Mouse (Mus musculus): ENCODE data around the gene Prrt1. TPM values are rescaled to one million over a fixed set of nuclear protein-coding genes. Genes with fewer than 3 reads are reported as not detected.

Gene Prrt1
- total RNA-seq, 1 experiment from 2014 or later: not detected

DNA sequence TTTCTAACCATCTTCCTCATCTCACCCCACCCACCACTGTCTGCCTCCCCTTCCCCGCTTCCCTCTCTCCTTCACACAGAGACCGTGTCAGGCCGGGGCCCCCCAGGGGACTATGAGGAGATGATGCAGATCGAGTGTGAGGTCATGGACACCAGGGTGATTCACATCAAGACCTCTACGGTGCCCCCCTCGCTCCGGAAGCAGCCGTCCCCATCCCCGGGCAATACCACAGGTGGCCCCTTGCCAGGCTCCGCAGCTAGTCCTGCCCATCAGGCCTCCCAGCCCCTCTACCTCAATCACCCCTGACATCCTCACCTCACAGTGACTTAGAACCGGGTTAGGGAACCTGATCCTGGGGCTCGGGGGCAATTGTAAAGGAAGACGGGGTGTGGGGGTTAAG lies 25.1 kb downstream of the Prrt1 start:
- no peak for ATAC-seq (replicated peaks in 1 of 2; ENCODE audit: insufficient read depth in 1 of 2, low FRiP score in 2 of 2, low TSS enrichment in 1 of 2, low read depth in 1 of 2, poor library complexity in 2 of 2, severe bottlenecking in 2 of 2)

- ATAC-seq (replicated peaks in 1 of 2; ENCODE audit: insufficient read depth in 1 of 2, low FRiP score in 2 of 2, low TSS enrichment in 1 of 2, low read depth in 1 of 2, poor library complexity in 2 of 2, severe bottlenecking in 2 of 2): no peak
Observed at GRCm38 (mm10) chr17:34655160-34655559, 25.8 kb downstream of the Prrt1 start.

DNA sequence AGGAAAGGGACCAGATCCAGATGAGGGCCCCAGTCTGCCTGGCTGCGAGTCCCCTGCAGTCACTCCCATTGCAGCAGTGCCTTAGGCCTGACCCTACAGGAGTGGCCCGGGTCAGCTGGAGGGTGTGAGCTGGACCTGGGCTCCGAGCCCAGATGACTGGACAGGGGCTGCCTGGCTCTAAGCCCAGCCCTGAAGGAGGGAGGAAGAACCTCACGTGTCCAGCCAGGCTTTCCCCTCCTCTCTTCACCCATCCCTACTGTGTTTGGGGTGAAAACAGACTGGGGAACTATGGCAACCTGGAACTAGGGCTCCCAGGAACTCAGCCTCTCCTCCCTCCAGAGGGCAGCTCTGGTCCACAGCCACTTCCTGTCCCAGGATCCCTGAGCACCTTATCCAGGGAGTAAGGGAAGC lies 26.3 kb downstream of the Prrt1 start:
- ATAC-seq (replicated peaks in 1 of 2; ENCODE audit: insufficient read depth in 1 of 2, low FRiP score in 2 of 2, low TSS enrichment in 1 of 2, low read depth in 1 of 2, poor library complexity in 2 of 2, severe bottlenecking in 2 of 2): no peak

- ATAC-seq (replicated peaks in 1 of 2; ENCODE audit: insufficient read depth in 1 of 2, low FRiP score in 2 of 2, low TSS enrichment in 1 of 2, low read depth in 1 of 2, poor library complexity in 2 of 2, severe bottlenecking in 2 of 2): no peak
Observed at GRCm38 (mm10) chr17:34656666-34657065, 27.3 kb downstream of the Prrt1 start.

DNA sequence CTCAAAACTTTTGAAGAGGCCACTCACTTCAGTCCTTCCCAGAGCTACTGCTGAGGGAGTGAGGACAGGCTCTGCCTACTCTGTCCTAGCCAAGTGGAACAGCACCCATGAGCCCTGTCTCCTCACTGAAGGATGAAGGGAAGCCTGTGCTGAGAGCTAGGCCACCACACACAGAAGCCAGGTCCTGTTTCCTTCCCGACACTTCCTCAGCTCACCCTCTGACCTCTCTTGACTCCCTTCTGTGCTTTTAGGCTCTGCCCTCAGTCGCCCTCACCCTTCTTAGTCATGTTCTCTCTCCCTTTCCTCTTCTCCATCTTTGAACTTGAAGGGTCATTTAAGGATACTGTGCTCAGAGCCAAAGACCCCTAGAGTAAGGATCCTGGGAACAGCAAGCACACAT lies 27.9 kb downstream of the Prrt1 start:
- no peak for ATAC-seq (replicated peaks in 1 of 2; ENCODE audit: insufficient read depth in 1 of 2, low FRiP score in 2 of 2, low TSS enrichment in 1 of 2, low read depth in 1 of 2, poor library complexity in 2 of 2, severe bottlenecking in 2 of 2)

DNA sequence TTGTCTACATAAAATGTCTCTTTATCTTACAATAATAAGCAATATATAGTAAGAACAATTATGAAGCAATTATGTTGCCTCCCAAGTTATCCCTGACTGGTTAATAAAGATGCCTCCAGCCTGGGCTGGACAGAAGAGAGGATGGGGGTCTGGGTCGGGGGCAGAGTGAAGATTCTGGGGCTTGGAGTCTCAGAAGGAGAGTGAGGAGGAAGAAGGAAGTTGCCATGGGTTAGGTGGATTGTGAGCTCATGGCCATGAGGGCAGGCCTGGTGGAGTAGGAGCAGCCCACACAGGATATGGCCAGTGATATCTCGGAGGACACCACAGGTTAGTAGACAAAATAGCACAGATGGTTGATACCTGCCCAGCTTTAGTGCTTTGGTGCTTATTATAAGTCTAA lies 28.8 kb downstream of the Prrt1 start:
- ATAC-seq (replicated peaks in 1 of 2; ENCODE audit: insufficient read depth in 1 of 2, low FRiP score in 2 of 2, low TSS enrichment in 1 of 2, low read depth in 1 of 2, poor library complexity in 2 of 2, severe bottlenecking in 2 of 2): no peak

DNA sequence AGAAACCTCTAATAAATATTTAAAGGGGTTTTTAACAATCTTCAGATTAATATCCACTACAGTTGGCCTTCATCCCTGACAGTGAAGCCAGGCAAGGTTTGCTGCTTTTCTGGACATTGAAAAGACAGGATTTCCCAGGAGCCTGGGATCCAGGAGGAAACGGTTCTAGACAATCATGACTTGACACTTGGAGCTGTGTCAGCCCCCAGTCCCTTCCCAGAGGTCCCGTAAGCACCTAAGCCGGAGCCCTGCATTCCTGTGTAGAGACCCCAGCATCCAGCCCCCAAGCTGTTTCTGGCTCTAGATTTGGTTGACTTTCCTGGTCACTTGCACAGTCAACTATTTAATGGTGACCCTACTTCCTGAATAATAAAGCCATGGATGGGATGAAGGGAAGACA lies 29.3 kb downstream of the Prrt1 start:
- no peak for ATAC-seq (replicated peaks in 1 of 2; ENCODE audit: insufficient read depth in 1 of 2, low FRiP score in 2 of 2, low TSS enrichment in 1 of 2, low read depth in 1 of 2, poor library complexity in 2 of 2, severe bottlenecking in 2 of 2)

- ATAC-seq (replicated peaks in 1 of 2; ENCODE audit: insufficient read depth in 1 of 2, low FRiP score in 2 of 2, low TSS enrichment in 1 of 2, low read depth in 1 of 2, poor library complexity in 2 of 2, severe bottlenecking in 2 of 2): no peak
Observed at GRCm38 (mm10) chr17:34659181-34659896, 30.0 kb downstream of the Prrt1 start.

GRCm38 (mm10) chr17:34659897-34660214 lies 30.5 kb downstream of the Prrt1 start:
- ATAC-seq (replicated peaks in 1 of 2; ENCODE audit: insufficient read depth in 1 of 2, low FRiP score in 2 of 2, low TSS enrichment in 1 of 2, low read depth in 1 of 2, poor library complexity in 2 of 2, severe bottlenecking in 2 of 2): no peak

- no peak for ATAC-seq (replicated peaks in 1 of 2; ENCODE audit: insufficient read depth in 1 of 2, low FRiP score in 2 of 2, low TSS enrichment in 1 of 2, low read depth in 1 of 2, poor library complexity in 2 of 2, severe bottlenecking in 2 of 2)
Observed at GRCm38 (mm10) chr17:34660259-34660820, 31.0 kb downstream of the Prrt1 start.

- ATAC-seq (replicated peaks in 1 of 2; ENCODE audit: insufficient read depth in 1 of 2, low FRiP score in 2 of 2, low TSS enrichment in 1 of 2, low read depth in 1 of 2, poor library complexity in 2 of 2, severe bottlenecking in 2 of 2): no peak
Observed at GRCm38 (mm10) chr17:34661121-34661591, 31.8 kb downstream of the Prrt1 start.

DNA sequence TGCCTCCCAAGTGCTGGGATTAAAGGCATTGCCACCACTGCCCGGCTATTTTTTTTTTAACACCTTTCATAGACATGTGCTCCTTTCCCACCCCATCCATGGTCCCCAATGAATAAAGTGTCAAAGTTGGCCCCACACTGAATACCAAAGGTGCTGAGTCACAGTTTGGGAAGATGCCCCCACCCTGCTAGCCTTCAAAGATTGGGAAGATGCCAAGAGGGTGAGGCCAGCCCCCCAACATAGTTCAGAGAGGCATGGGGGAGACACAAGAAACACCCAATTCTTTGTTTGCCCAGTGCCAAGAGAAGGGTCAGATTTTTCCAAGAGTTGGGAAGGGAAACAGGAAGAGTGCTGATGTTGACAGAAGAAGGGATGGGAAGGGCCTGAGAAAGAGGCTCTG lies 33.1 kb downstream of the Prrt1 start:
- ATAC-seq (replicated peaks in 1 of 2; ENCODE audit: insufficient read depth in 1 of 2, low FRiP score in 2 of 2, low TSS enrichment in 1 of 2, low read depth in 1 of 2, poor library complexity in 2 of 2, severe bottlenecking in 2 of 2): no peak

- no peak for ATAC-seq (replicated peaks in 1 of 2; ENCODE audit: insufficient read depth in 1 of 2, low FRiP score in 2 of 2, low TSS enrichment in 1 of 2, low read depth in 1 of 2, poor library complexity in 2 of 2, severe bottlenecking in 2 of 2)
Observed at GRCm38 (mm10) chr17:34662978-34663377, 33.6 kb downstream of the Prrt1 start.

DNA sequence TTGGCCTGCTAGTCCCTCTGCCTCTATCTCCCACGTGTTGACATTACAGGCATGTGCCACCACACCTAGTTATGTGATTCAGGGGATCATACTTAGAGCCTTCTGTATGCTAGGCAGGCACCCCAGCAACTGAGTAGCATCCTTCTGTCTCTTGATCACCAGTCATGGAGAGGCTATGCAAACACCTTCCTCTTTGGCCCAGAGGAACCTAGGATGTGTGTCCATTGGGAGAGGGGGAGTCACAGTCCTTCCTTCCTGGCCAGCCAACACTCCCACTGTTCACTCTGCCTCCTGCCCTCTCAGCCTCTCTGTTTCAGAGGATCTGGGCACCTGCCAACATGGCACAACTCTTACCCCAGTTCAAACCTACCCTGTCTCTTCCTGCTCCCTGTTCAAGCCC lies 34.2 kb downstream of the Prrt1 start:
- no peak for ATAC-seq (replicated peaks in 1 of 2; ENCODE audit: insufficient read depth in 1 of 2, low FRiP score in 2 of 2, low TSS enrichment in 1 of 2, low read depth in 1 of 2, poor library complexity in 2 of 2, severe bottlenecking in 2 of 2)

DNA sequence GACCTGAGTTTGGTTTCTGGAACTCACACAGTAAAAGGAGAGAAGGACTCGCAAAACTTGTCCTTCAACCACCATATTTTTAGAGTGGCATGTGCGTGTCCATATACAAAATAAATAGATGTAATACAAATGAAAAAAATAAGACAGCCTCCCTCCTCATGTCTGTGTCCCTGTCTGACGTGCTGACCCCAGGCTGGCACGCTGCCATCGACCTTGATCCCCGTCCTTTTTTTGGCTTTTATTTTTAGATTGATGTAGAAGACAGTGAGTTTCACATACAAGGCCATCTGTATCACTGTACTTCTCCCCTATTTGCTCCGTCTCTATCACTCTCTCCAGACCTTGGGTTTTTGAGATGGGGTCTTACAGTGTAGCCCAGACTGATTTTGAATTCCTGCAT lies 35.1 kb downstream of the Prrt1 start:
- ATAC-seq (replicated peaks in 1 of 2; ENCODE audit: insufficient read depth in 1 of 2, low FRiP score in 2 of 2, low TSS enrichment in 1 of 2, low read depth in 1 of 2, poor library complexity in 2 of 2, severe bottlenecking in 2 of 2): no peak

- ATAC-seq (replicated peaks in 1 of 2; ENCODE audit: insufficient read depth in 1 of 2, low FRiP score in 2 of 2, low TSS enrichment in 1 of 2, low read depth in 1 of 2, poor library complexity in 2 of 2, severe bottlenecking in 2 of 2): no peak
Observed at GRCm38 (mm10) chr17:34670235-34670634, 40.9 kb downstream of the Prrt1 start, which contains the start of gene Tnxb. Gene Tnxb (plus strand): TSS chr17:34670535.

- no peak for ATAC-seq (replicated peaks in 1 of 2; ENCODE audit: insufficient read depth in 1 of 2, low FRiP score in 2 of 2, low TSS enrichment in 1 of 2, low read depth in 1 of 2, poor library complexity in 2 of 2, severe bottlenecking in 2 of 2)
Observed at GRCm38 (mm10) chr17:34671151-34672066, 42.1 kb downstream of the Prrt1 start.

- ATAC-seq (replicated peaks in 1 of 2; ENCODE audit: insufficient read depth in 1 of 2, low FRiP score in 2 of 2, low TSS enrichment in 1 of 2, low read depth in 1 of 2, poor library complexity in 2 of 2, severe bottlenecking in 2 of 2): no peak
Observed at GRCm38 (mm10) chr17:34672246-34672792, 43.0 kb downstream of the Prrt1 start.
